Mouse (Mus musculus): ENCODE data around the gene Gins2.

Gene Gins2

DNA sequence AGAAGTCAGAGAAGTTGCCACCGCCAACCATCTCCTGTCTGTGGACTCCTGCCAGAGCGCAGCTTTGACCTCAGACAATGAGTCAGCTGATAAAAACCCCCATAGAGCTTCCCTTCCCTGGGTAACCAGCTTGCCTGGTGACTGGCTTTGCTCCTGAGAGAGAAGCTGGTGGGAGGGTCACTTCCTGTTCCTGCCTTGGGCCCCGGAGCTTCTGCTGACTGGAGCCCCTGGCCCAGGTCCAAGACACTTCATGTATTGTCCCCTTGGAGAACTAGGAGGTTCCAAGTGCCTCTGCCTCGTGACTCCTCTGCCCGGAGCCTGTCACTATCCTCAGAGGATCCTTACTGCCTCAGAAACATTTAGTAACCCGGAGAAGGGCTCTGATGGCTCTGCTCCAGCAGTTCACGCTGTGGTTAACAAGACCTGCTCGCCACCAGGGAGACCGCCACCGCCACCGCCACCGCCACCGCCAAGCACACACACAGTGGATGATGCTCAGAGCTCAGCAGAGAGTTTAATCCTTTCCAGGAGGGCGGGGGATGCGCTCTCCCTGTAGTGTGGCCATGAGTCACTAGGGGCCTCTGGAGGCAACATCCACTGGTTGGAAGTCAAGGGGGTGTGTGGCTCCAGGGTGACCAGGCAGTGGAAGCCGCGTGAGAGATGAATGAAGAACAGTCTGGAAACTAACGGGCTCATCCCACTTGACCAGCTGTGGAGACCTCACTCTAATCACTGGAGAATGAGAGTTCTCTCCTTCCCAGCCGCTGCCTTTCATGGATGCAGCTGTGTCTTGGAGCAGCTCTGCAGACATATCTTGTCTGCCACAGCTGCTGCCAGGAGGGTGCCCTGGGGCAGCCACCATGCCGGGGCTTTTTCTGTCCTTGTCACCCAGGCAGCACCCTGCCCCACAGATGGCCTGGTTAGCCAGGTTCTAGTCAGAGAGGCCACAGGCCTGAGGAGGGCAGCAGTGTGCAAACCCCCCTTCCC lies 25.0 kb downstream of the Gins2 start:
- DNase-seq: peak; percentile 90

- no peak for DNase-seq
Measured at GRCm38 (mm10) chr8:120563348-120563724, 25.8 kb downstream of the Gins2 start.

- no peak for DNase-seq
Measured at GRCm38 (mm10) chr8:120562680-120563347, 26.3 kb downstream of the Gins2 start.

DNA sequence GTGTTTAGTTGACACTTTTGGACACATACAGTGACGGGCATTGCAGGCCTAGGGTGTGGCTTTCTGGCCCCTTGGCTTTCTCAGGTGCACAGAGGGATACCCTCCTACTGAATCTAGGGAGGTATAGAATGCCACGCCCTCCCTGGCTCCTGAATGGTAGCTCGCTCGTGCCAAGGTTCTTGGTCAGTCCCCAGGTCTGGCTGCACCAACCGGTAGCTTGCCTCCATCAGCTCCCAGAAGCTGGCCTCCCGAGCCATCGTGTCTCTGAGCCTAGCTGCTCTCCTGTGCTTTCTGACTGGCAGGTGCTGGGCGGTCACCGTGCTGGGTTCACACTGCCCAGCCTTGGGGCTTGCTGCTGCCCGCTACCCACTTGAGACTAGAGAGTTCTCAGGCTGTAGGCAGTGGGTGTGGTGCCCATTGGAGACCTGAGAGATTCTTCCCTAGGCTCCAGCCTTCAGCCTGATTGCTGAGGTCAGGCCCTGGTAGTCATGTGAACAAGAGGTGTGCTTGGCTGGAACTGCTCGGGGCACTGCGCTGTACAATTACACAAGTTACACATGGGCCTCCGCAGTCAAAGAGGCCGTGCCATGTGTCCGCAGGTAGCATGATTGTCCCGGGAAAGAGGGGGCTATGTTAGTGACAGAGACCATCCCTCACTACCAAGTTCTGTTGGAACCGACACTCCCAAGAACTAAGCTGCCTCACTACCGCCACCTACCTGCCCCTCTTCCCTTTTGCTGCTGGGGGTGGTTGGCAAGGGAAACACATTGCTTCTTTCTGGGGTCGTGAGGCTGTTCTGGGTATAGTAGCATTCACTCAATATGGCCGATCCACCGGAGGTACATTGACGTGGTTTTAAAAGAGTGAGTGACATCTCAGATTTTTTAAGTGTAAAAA lies 27.3 kb downstream of the Gins2 start:
- no peak for DNase-seq

DNA sequence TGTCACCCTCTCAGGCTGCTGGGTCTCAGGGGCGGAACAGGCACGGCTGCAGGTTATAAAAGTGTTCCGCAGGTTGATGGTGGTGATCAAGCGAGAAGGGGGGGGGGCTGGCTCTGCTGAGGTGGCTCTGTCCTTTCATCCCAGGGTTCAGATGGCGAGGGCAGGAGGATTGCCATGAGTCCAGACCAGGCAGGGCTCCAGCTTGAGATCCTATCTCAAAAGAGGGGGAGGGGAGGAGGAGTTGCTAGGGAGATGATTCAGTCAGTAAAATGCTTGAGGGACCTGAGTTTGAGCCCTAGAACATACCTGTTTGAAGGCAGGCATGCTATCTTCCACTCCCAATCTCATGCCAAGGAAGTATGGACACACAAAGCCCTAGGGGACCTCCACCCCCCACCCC lies 28.6 kb downstream of the Gins2 start:
- no peak for DNase-seq

DNA sequence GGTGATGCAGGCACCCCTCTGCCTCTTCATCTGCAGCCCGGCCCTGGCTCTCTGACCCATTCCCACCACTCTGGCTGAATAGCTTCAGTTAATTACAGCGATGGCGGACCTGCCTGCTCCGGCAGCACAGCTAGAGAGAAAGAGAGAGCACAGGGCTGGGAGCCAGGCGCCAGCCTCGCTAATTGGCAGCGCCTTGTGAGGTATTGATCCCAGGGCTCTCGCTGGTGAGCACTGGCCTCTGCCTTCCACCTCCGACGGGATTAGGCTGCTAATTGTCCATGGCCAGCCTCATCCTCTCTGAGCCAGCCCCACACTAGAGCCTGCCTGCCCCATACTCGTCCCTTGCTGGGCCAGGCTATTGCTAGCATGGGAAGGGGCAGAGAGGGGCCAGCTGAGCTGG lies 29.4 kb downstream of the Gins2 start:
- DNase-seq: no peak

- DNase-seq: no peak
Measured at GRCm38 (mm10) chr8:120558162-120558561, 30.9 kb downstream of the Gins2 start.

DNA sequence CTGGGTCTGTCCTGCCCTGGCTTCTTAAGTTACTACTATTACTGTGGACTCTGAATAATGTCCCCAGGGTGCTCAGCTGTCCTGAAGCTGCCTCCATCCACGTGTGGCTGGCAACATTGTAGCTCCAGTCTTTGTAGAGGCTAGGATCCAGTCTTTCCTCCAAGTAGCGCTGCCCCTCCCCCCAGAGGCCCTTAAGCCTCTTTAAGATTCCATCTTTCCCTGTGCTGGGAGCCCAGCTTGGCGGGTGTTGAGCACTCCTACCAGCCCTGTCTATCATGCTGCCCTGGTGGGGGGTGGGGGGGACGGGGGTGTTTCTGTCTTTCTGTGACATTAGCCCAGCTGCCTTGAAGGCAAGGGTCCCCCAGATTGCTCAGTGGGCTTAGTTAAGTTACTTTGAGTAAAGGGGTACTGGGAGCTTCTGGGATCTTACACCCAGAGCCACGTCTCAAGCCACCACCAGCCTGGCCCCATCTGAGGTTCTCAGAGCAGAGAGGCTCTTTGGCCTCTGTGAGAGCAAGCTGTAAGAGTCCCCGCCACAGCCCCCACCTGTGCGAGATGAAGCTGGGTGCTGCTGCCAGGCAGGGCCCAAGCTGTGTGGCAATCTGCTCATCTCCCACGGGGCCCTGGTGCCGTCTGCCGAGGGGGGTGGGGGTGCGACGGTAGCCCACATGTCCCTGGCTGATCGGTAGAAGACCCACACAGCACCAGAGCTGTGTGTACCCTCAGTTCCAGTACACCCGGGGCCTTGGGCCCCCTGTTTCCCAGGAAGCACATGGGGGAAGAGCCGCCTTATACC lies 31.7 kb downstream of the Gins2 start:
- no peak for DNase-seq

- DNase-seq: no peak
Measured at GRCm38 (mm10) chr8:120556198-120556892, 32.8 kb downstream of the Gins2 start.

DNA sequence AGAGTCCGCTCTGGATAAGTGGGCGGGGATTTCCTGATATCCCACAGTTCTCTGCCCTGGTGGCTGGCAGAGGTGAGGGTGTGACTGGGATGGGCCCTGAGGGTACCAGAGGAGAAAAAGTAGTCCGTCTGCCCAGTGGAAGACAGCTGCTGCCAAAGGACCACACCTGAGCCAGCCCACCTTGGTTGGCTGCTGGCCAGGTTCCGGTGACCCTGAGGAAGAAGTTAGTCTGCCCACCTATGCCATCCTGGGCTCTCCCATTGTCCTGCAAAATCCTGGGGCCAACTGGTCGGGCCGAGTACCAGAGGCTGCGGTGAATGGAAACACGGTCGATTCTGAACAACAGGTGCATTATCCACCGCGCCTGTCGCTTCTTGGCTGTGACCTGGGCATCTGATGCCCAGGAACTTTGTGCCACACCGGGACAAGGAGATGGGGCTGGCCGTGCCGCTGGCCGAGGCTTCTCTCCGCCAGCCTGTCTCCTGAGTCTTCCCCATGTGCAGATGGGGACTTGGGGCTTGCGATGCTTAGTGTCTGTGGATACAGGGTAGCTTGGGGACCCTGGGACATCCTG lies 34.6 kb downstream of the Gins2 start:
- no peak for DNase-seq

GRCm38 (mm10) chr8:120553441-120554123 lies 35.5 kb downstream of the Gins2 start:
- no peak for DNase-seq

DNA sequence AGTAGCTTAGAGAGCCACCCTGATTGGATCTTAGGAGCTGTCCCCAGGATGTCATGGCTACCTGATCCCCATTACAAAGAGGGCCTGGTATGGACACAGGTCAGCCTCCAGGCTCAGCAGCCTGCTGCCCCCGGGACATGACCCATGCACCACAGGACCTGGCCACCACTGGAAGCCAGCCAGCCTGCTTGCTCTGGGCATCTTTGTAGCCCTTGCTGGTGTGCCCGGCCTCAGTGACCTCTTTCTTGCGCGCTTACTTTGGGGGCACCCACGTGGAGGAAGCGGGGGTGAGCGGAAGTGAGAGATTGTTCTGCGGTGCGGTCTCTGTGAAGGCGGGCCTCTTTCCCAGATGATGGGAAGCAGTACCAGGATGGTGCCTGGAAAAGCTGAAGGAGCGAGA lies 36.6 kb downstream of the Gins2 start:
- DNase-seq: no peak

GRCm38 (mm10) chr8:120551677-120551980 lies 37.5 kb downstream of the Gins2 start:
- DNase-seq: no peak

GRCm38 (mm10) chr8:120550937-120551676 lies 38.0 kb downstream of the Gins2 start:
- no peak for DNase-seq

DNA sequence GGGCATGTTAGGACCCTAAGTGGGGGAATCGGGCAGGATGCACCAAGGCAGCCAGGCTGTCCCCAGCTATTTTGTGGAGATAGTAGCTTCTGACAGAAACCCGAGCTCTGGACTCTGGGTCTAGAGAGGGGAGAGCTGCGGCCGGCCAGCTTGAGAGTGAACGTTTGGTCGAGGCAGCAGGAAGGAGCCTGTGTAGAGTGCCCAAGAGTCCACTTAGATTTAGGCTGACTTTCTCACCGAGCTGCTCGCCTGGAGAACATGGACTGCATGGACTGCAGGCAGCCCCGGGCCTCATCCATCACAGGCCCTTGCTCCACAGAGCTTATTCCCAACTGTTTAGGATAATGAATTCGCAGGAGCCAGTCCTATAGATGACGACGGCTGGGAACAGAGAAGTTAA lies 38.7 kb downstream of the Gins2 start:
- no peak for DNase-seq

GRCm38 (mm10) chr8:120549922-120550321 lies 39.2 kb downstream of the Gins2 start:
- DNase-seq: no peak

DNA sequence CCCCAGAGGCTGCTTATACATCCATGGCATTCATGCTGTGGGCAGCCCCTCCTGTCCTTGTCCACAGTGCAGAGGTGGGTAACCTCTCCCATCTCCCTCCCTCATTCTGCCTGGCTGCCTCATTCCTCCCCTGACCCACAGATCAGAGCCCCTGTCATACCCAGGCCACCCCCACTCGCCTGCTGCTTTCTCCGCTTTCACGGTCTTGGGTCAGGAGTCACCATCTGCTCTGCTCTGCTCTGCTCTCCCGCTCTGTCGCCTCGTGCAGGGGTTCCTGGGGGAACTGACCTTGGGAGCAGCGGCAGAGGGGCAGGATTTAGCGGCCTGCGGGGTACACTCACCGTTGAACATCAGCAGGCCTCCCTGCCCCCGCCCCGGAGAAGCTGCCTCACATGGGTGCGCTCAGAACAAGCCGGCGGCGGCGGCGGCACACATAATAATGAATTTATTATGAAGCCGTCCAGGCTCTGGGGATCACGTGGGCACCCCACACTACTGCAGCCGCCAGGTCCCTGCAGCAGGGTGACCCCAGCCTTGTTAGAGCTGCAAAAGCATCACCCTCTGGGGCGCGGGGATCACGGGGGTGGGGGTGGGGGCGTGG lies 39.7 kb downstream of the Gins2 start:
- no peak for DNase-seq

GRCm38 (mm10) chr8:120548313-120548761 lies 40.8 kb downstream of the Gins2 start:
- no peak for DNase-seq

DNA sequence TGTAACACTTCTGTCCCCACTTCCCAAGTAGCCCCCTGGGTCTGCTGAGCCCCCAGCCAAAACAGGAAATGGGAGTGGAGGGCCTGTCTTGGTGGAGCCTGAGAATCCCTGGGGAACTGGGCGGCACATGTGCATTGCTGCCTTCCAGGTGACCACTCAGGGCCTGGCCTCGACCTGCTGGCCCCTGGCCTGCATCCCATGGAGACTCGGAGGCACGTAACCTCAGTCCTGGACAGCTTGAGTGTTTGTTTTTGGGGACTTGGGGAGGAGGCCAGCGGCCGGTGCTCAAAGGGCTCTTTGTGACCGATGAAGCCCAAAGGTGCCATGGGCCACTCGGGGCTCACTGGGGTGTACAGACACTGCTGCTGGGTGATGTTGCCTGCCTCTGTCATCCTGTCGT lies 41.5 kb downstream of the Gins2 start:
- DNase-seq: no peak

DNA sequence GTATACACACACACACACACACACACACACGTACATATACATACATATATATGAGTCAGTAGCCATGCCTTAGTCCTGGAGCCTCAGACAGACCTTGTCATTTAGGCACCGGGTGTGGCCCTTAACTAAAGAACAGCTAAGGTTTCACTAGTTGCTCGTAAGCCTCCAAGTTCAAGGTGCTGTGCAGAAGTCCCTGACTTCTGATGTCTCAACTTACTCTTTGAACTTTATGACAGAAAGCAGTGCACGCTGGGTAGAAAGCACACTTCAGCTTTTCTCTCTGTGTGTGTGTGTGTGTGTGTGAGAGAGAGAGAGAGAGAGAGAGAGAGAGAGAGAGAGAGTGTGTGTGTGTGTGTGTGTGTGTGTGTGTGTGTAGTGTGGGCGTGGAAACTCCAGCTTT lies 44.9 kb downstream of the Gins2 start:
- peak in 1 of 2 experiments; percentile 68 for DNase-seq

Data from kidney, adult 8-10 months (tissue).